Mouse (Mus musculus): ENCODE measurements around the gene Lrrc71.
A peak's percentile ranks its signal among the peaks of the same experiment; 100 is the strongest.

The Lrrc71 gene

GRCm38 (mm10) chr3:87763683-87764289, 15.4 kb upstream of the Lrrc71 start:
- peak in 1 of 2 experiments; percentile 37 for DNase-seq (ENCODE audit: low spot score in 2 of 2)

GRCm38 (mm10) chr3:87763202-87763601, 14.8 kb upstream of the Lrrc71 start:
- DNase-seq (ENCODE audit: low spot score in 2 of 2), result no peak

DNA sequence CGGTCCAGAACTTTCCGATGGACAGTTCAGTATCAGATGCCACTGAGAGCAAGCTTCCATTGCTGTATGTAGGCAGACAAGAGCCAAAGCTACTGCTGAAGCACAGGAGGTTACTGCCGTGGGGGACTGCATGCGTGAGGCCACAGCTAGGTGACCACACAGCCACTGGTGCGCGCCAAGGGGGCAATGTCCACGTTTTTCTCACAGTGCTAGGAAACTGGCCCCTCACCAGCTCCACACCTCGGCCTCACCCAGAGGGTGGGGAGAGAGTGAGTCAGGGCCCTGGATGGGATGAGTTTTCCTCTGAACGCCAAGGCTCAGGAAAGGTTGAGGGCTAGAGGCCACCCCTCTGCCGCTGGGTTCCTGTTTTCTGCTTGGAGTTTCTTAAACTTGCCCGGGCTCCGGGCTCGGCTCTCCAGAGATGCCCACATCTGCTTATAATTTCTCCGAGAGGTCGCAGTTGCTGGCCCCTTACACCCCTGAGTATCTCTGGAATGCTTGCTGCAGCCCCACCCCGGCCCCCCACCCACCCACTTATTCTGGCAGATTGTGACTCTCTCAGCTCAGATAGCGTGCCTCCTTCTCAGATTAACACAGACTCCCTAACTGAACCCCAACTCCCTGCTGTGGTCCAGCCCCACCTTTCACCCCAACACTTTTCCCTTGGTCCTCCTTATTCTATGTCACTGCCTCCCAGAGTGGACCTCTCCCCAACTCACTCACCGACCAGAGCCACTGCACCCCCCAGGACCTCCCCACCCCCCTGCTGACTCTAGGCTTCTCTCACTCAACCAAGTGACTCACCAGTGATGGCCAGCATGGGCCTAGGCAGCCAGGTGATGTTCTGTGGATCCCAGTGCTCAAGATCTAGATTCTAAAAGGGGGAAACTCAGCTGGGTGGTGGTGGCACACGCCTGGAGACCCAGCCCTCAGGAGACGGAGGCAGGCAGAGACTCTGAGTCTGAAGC, 13.3 kb upstream of the Lrrc71 start:
- DNase-seq (ENCODE audit: low spot score in 2 of 2), result no peak

GRCm38 (mm10) chr3:87758641-87759040, 10.2 kb upstream of the Lrrc71 start:
- no peak for DNase-seq (ENCODE audit: low spot score in 2 of 2)

DNA sequence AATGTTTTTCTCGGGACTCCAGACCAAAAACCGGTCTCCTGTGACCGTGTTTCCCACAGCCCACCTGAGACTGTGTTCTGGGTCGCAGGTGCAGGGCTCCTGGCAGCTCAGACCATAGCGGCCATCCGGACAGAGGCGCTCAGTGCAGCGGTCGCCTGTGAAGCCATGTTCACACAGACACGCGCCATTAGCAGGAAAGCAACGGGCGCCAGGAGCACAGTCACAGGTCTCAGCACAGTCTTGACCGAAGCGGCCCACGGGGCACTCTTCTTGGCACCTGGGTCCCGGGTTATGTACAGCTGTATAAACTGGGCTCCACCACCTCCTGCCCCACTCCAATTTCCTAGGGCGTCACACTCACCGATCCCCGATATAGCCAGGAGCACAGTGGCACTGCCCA, 8.1 kb upstream of the Lrrc71 start:
- no peak for DNase-seq (ENCODE audit: low spot score in 2 of 2)

- DNase-seq (ENCODE audit: low spot score in 2 of 2), result peak; percentile 79 to 91
Measured at GRCm38 (mm10) chr3:87755964-87756363, 7.5 kb upstream of the Lrrc71 start.

DNA sequence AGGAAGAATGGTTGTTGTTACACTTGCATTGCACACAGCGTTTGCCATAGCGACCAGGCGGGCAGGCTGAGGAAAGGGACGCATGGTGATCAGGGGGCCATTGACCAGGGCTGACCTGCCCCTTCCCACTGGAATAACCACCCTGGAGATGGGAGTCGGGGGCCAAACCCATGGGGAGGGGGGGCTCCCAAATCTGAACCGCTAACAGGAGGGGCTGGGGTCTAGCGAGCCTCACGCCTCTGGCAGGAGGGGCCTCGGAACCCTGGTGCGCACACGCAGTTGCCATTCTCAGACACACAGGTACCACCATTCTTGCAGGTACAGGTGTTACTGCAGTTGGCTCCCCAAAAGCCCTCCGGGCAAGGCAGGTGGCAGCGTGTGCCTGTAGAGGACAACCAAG, 5.4 kb upstream of the Lrrc71 start:
- no peak for DNase-seq (ENCODE audit: low spot score in 2 of 2)

- no peak for DNase-seq (ENCODE audit: low spot score in 2 of 2)
Measured at GRCm38 (mm10) chr3:87752567-87752966, 4.1 kb upstream of the Lrrc71 start.

- DNase-seq (ENCODE audit: low spot score in 2 of 2), result no peak
Measured at GRCm38 (mm10) chr3:87749977-87750376, 1.6 kb upstream of the Lrrc71 start.

GRCm38 (mm10) chr3:87749036-87749435, 611 bp upstream of the Lrrc71 start:
- peak in 1 of 2 experiments; percentile 34 for DNase-seq (ENCODE audit: low spot score in 2 of 2)

DNA sequence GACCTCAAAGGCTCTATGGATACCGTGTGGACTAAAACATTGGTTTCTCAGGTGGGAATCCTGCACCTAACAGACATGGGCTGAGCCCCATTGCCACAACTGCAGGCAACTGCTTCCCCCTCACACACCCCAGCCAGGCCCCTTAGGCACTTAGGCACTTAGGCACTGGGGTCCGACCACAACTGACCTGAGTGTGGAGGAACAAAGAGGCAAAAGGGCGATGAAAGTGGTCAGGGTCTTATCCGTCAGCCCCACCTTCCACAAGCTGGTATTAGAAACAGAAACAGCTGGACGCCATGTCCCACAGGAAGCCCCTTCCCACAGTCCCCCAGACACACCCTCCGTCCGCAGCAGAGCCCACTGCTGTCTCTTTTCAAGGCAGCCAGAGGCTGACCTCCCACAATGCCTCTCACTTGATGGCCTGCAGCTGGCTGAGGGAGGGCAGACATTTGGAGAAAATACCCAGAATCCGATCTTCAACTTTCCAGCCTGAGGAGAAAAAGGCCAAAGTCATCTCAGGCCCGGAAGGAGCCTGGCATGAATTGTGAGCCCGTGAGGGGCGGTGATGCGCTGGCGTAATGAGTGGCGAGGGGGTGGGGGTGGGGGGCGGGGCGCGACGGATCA, 3.3 kb downstream of the Lrrc71 start:
- no peak for DNase-seq (ENCODE audit: low spot score in 2 of 2)

GRCm38 (mm10) chr3:87743927-87744326, 4.5 kb downstream of the Lrrc71 start:
- DNase-seq (ENCODE audit: low spot score in 2 of 2), result no peak

DNA sequence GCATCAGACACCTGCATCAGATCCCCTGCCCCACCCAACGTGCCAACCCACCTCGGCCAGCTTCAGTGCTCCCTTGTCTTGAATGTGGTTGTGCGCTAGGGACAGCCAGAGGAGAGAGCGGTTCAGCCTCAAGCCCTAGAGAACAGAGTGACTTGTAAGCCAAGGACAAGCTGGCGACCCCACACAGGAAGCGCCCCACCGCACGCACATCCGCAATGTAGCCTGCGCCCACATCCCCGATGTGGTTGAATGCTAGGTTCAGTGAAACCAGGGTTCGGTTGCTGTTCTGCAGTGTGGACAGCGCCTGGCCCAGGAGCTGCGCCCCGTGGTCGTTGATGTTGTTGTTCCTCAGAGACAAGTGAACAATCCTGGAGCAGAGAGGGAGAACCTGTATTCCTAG, 5.7 kb downstream of the Lrrc71 start:
- DNase-seq (ENCODE audit: low spot score in 2 of 2), result peak in 1 of 2 experiments; percentile 31

DNA sequence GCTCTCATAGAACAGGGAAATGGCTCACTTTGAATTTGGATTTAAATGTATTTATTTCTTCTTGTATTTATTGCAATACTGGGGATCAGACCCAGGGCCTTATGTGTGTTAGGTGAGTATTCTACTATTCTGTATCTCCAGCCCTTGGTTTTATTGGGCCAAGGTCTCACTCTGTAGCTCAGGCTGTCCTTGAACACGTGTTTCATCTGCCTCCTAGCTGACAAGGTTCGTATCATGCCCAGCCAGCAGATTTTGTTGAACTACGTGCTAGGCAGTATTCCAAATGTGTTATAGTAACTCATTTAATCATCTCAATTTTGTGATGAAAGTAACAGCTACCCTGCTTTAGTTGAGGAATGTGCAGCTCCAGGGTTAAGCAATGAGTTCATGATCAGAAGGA, 6.4 kb downstream of the Lrrc71 start:
- DNase-seq (ENCODE audit: low spot score in 2 of 2), result no peak

DNA sequence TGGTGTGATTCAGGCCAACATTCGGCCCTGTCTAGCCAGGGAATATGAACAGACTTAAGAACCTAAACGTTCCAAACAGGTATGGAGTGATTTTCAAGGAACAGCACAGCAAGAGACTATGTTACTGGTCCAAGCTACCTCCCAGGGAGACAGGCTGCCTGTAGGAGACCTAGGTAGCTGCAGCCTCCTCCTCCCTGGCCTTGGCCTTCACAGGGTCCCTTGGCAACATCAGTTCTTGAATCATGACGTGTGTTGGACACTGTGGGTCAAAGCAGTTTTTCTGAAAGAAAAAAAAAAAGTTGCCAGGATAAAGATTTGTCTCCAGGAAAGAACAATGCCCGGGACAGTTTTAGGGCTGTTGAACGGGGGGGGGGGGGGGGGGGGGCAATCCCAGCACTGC, 9.5 kb downstream of the Lrrc71 start:
- DNase-seq (ENCODE audit: low spot score in 2 of 2), result no peak

GRCm38 (mm10) chr3:87735335-87735734, 13.1 kb downstream of the Lrrc71 start:
- no peak for DNase-seq (ENCODE audit: low spot score in 2 of 2)

- DNase-seq (ENCODE audit: low spot score in 2 of 2), result no peak
Measured at GRCm38 (mm10) chr3:87733984-87734761, 14.3 kb downstream of the Lrrc71 start.

DNA sequence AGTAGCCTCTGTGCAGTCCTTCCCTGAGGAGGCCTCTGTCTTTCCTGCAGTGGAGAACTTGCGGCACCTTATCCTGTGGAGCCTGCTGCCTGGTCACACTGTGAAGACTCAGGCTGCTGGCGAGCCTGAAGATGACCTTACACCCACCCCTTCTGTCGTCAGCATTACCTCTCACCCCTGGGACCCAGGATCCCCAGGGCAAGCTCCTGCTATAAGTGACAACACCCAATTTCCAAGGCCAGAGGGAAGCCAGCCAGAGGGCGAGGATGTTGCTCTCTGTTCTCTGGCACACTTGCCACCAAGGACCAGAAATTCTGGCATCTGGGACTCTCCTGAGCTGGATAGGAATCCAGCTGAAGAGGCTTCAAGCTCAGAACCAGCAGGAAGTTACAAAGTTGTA, 15.3 kb downstream of the Lrrc71 start:
- no peak for DNase-seq (ENCODE audit: low spot score in 2 of 2)

GRCm38 (mm10) chr3:87728696-87729095, 19.7 kb downstream of the Lrrc71 start:
- no peak for DNase-seq (ENCODE audit: low spot score in 2 of 2)

DNA sequence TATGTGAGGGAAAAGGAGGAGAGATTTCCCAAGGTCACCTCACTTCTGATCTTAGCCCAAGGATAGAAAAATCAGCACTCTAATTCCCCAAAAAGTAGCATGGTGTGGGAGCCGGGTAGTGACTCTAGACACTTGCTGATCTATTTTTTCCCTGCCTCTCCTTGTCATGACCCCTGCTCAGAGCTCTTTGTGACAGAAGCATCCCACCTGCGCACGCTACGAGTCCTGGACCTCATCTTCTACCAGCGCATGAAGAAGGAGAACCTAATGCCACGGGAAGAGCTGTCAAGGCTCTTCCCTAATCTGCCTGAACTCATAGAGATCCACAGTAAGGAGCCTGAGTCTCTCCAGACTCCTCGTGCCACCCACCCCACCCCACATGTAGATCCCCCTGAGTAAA, 22.2 kb downstream of the Lrrc71 start:
- DNase-seq (ENCODE audit: low spot score in 2 of 2), result no peak

DNA sequence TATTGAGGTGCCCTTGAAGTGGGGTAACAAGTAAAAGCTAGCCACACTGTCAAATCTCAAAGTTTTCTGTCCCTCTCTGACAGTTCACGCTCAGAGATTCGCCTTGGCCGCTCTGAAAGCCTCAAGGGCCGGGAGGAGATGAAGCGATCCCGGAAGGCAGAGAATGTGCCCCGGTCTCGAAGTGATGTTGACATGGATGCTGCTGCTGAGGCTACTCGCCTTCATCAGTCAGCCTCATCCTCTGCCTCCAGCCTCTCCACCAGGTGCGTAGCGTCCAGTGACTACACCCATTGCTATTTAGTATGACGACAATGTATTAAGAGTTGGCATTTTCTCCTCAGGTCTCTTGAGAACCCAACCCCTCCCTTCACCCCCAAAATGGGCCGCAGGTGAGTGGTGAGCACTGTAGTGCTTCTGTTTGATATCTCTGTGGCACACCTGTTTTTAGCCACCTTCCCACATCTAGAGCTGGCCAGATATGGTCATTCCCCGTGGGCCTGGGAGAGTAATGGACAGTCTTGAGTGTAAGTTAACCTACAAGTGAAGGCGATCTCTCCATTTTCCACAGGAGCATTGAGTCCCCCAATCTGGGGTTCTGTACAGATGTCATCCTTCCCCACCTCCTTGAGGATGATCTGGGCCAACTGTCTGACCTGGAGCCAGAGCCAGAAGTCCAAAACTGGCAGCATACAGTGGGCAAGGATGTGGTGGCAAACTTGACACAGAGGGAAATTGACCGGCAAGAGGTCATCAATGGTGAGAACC, 22.8 kb downstream of the Lrrc71 start:
- no peak for DNase-seq (ENCODE audit: low spot score in 2 of 2)
